Mouse (Mus musculus) spleen, adult 2 months (tissue): ENCODE data around the gene Kng1. TPM values are rescaled to one million over a fixed set of nuclear protein-coding genes. Genes with fewer than 3 reads are reported as not detected.

Experiments used
- DNase-seq, 2 experiments: peaks; one replicate each; pipeline versions ENCODE4 v3.0.0 to v3.0.0-alpha.2; 2012 to 2021; ENCODE audit warnings: low spot score in 2 of 2, low read depth in 1 of 2
- H3K27ac ChIP-seq: fragments of 200-500 bp; 2 replicates; pipeline ENCODE4 v1.5.1; 2012; ENCODE audit warnings: low read length, inconsistent platforms; ENCODE audit not compliant: insufficient read depth
- H3K27me3 ChIP-seq: fragments of 200-500 bp; 2 replicates; pipeline ENCODE4 v1.6.1; 2012; ENCODE audit warnings: mild to moderate bottlenecking, moderate library complexity, low read length, inconsistent platforms; ENCODE audit not compliant: control insufficient read depth, insufficient read depth
- H3K36me3 ChIP-seq: fragments of 200-500 bp; 2 replicates; pipeline ENCODE4 v1.6.1; 2012; ENCODE audit warnings: mild to moderate bottlenecking, low read length, inconsistent platforms; ENCODE audit not compliant: control insufficient read depth, insufficient read depth
- H3K4me1 ChIP-seq: fragments of 200-500 bp; 2 replicates; pipeline ENCODE4 v1.6.1; 2011; ENCODE audit warnings: inconsistent platforms; ENCODE audit not compliant: control insufficient read depth, insufficient read depth, insufficient read length
- H3K4me3 ChIP-seq: fragments of 200-500 bp; 2 replicates; pipeline ENCODE4 v1.5.1; 2011; ENCODE audit warnings: mild to moderate bottlenecking, inconsistent platforms; ENCODE audit not compliant: insufficient read depth, insufficient read length; ENCODE audit errors: extremely low read depth
- CTCF ChIP-seq: fragments of 200-500 bp; IDR thresholded peaks from 2 replicates; pipeline ENCODE4 v1.5.1; 2011; ENCODE audit warnings: mild to moderate bottlenecking, inconsistent platforms; ENCODE audit not compliant: insufficient read depth, insufficient read length, insufficient replicate concordance; ENCODE audit errors: extremely low read depth
- POLR2A ChIP-seq: fragments of 200-500 bp; IDR thresholded peaks from 2 replicates; pipeline ENCODE4 v1.6.1; 2011; ENCODE audit warnings: low read depth, low read length, inconsistent platforms
- WGBS: fragments of 180-500 bp; shearing (Covaris S2); methylation state at CpG from one replicate; pipeline ENCODE4 v1.1.7; 2018; 5-methylcytosine and 5-hydroxymethylcytosine counted together
- polyA plus RNA-seq: library from polyadenylated mRNA; depleted of rRNA; stranded (reverse); fragments of >200 nt; gene quantifications from 2 replicates; pipeline ENCODE4 v1.2.3, GENCODE M21; 2012

Gene Kng1
- polyA plus RNA-seq, 1 experiment = 0.04 TPM

GRCm38 (mm10) chr16:23099632-23100031 is 42.0 kb downstream of the Kng1 start:
- H3K27me3 ChIP-seq = no peaks in the 10 kb centered on the region
- H3K27ac ChIP-seq = no peak overlapping the region
- DNase-seq = no peak
- 0 out of 2 replicates have a peak, but pooled peaks cover 4% of the 10 kb centered on the region for H3K4me1 ChIP-seq
- no peak for TF ChIP-seq POLR2A
- TF ChIP-seq CTCF = no peak
- 78% methylated on average over 12 of the region's 12 CpGs for WGBS
- no peaks in the 10 kb centered on the region for H3K36me3 ChIP-seq
- H3K4me3 ChIP-seq = no peak overlapping the region

- H3K4me1 ChIP-seq = 0 out of 2 replicates have a peak, but pooled peaks cover 4% of the 10 kb centered on the region
- 33% methylated on average over 9 of the region's 9 CpGs for WGBS
- no peaks in the 10 kb centered on the region for H3K27me3 ChIP-seq
- no peak for DNase-seq
- no peaks in the 10 kb centered on the region for H3K36me3 ChIP-seq
- TF ChIP-seq CTCF = no peak
- no peak for TF ChIP-seq POLR2A
- H3K4me3 ChIP-seq = 0 out of 2 replicates have a peak overlapping the region, but pooled peaks have one; percentile 2
- no peak overlapping the region for H3K27ac ChIP-seq
Observed at GRCm38 (mm10) chr16:23100099-23100575, 42.5 kb downstream of the Kng1 start.

- 58% methylated on average over 10 of the region's 10 CpGs for WGBS
- no peak for DNase-seq
- Histone ChIP-seq H3K4me3 (no peak overlapping the region), H3K4me1 (0 out of 2 replicates have a peak, but pooled peaks cover 4% of the 10 kb centered on the region), H3K27ac (no peak overlapping the region), H3K27me3 (no peaks in the 10 kb centered on the region), H3K36me3 (no peaks in the 10 kb centered on the region)
- TF ChIP-seq CTCF = no peak
- no peak for TF ChIP-seq POLR2A
Observed at GRCm38 (mm10) chr16:23100613-23101012, 42.9 kb downstream of the Kng1 start.

- DNase-seq = no peak
- peak overlapping the region; percentile 49 for H3K4me3 ChIP-seq
- H3K27ac ChIP-seq = peak overlapping the region; percentile 45; the same call in 1 of the 2 replicates
- no peaks in the 10 kb centered on the region for H3K36me3 ChIP-seq
- TF ChIP-seq POLR2A = no peak
- TF ChIP-seq CTCF = no peak
- no peaks in the 10 kb centered on the region for H3K27me3 ChIP-seq
- 0 out of 2 replicates have a peak, but pooled peaks cover 4% of the 10 kb centered on the region for H3K4me1 ChIP-seq
- 16% methylated on average over 15 of the region's 15 CpGs for whole genome bisulfite sequencing
Observed at GRCm38 (mm10) chr16:23102340-23103037, 44.8 kb downstream of the Kng1 start.

- WGBS = 21% methylated on average over 17 of the region's 17 CpGs
- Histone ChIP-seq H3K27me3 (no peaks in the 10 kb centered on the region), H3K4me3 (peak overlapping the region; percentile 49), H3K27ac (peak overlapping the region; percentile 45), H3K36me3 (no peaks in the 10 kb centered on the region), H3K4me1 (0 out of 2 replicates have a peak, but pooled peaks cover 4% of the 10 kb centered on the region)
- DNase-seq = no peak
- TF ChIP-seq CTCF (no peak), POLR2A (no peak)
Observed at GRCm38 (mm10) chr16:23103038-23103745, 45.5 kb downstream of the Kng1 start.

- no peaks in the 10 kb centered on the region for H3K27me3 ChIP-seq
- H3K36me3 ChIP-seq = peaks cover 4% of the 10 kb centered on the region
- H3K4me1 ChIP-seq = 0 out of 2 replicates have a peak, but pooled peaks cover 4% of the 10 kb centered on the region
- no peak overlapping the region for H3K4me3 ChIP-seq
- DNase-seq = no peak
- 21% methylated on average over 2 of the region's 2 CpGs for WGBS
- TF ChIP-seq POLR2A = no peak
- TF ChIP-seq CTCF = no peak
- no peak overlapping the region; the same call in 1 of the 2 replicates for H3K27ac ChIP-seq
Observed at GRCm38 (mm10) chr16:23103841-23104240, 46.2 kb downstream of the Kng1 start.

GRCm38 (mm10) chr16:23106121-23106520 is 48.5 kb downstream of the Kng1 start:
- Histone ChIP-seq H3K4me1 (peaks cover 5% of the 10 kb centered on the region), H3K36me3 (peaks cover 20% of the 10 kb centered on the region), H3K27me3 (no peaks in the 10 kb centered on the region), H3K4me3 (no peak overlapping the region), H3K27ac (no peak overlapping the region)
- DNase-seq = no peak
- WGBS = 83% methylated on average over 7 of the region's 7 CpGs
- TF ChIP-seq POLR2A (no peak), CTCF (no peak)
